Mouse (Mus musculus) liver, postnatal 0 days (tissue): ENCODE measurements around the gene Acod1.

Experiments used
- CTCF ChIP-seq: sonication (generic); IDR thresholded peaks from 2 replicates; pipeline ENCODE4 v1.5.1; 2016; ENCODE audit warnings: antibody characterized with exemption, low read depth
- EP300 ChIP-seq: IDR thresholded peaks from 2 replicates; pipeline ENCODE4 v1.6.1; 2016; ENCODE audit warnings: antibody characterized with exemption, low read depth, mild to moderate bottlenecking

DNA sequence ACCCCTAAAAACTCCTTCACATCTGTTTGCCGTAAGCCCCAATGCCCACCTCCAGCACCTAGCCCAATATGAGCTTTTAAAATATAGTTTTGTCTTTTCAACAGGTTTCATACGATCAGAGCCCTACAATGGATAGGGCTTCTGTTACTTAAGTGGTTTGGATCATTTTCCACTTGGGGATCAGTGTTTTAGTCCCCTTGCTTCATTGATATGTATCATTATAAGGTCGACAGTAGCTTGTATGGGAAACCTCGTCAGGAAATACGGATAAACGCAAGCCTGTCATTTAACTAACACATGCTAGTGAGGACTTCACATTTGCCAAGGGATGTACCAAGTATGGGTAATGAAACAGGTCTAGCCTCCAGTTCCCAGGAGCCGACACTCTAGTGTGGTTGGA is 9.8 kb downstream of the Acod1 start:
- TF ChIP-seq CTCF (no peak), EP300 (no peak)
